Mouse (Mus musculus) midbrain, postnatal 0 days (tissue): Measurements from ENCODE around the gene Gm49380. TPM values are rescaled to one million over a fixed set of nuclear protein-coding genes. Genes with fewer than 3 reads are reported as not detected.

Experiments used
- ATAC-seq: fragments of 200-750 bp; cut with Nextera tagmentation; 2 replicates; pipeline ENCODE4 v1.8.0; 2017; ENCODE audit warnings: moderate number of reproducible peaks, mild to moderate bottlenecking, moderate TSS enrichment, moderate library complexity; ENCODE audit not compliant: low FRiP score
- DNase-seq: peaks from one replicate; pipeline ENCODE4 v3.0.0-alpha.2; 2015; ENCODE audit warnings: low spot score
- H3K27ac ChIP-seq: fragments of 300-500 bp; sonication (generic); 2 replicates; pipeline ENCODE4 v1.5.1; 2014; ENCODE audit warnings: low read depth, mild to moderate bottlenecking, low read length, mixed read lengths
- H3K27me3 ChIP-seq: fragments of 300-500 bp; sonication (generic); 2 replicates; pipeline ENCODE4 v1.6.1; 2014; ENCODE audit warnings: low read length, control low read depth, mixed read lengths; ENCODE audit not compliant: insufficient read depth
- H3K36me3 ChIP-seq: fragments of 300-500 bp; sonication (generic); 2 replicates; pipeline ENCODE4 v1.6.1; 2014; ENCODE audit warnings: low read length, control low read depth, mixed read lengths; ENCODE audit not compliant: insufficient read depth
- H3K4me1 ChIP-seq: fragments of 300-500 bp; sonication (generic); 2 replicates; pipeline ENCODE4 v1.6.1; 2014; ENCODE audit warnings: mild to moderate bottlenecking, control low read depth, antibody characterized with exemption, low read length, mixed read lengths; ENCODE audit not compliant: insufficient read depth
- H3K4me2 ChIP-seq: fragments of 300-500 bp; sonication (generic); 2 replicates; pipeline ENCODE4 v1.6.1; 2014; ENCODE audit warnings: low read depth, mild to moderate bottlenecking, low read length, mixed read lengths; ENCODE audit not compliant: poor library complexity, severe bottlenecking
- H3K4me3 ChIP-seq: fragments of 300-500 bp; sonication (generic); 2 replicates; pipeline ENCODE4 v1.5.1; 2014; ENCODE audit warnings: low read depth, mild to moderate bottlenecking, low read length, moderate library complexity
- H3K9ac ChIP-seq: fragments of 300-500 bp; sonication (generic); replicated peaks from 2 replicates; pipeline ENCODE4 v1.6.1; 2014; ENCODE audit warnings: mild to moderate bottlenecking, low read length, moderate library complexity, mixed read lengths; ENCODE audit not compliant: poor library complexity, severe bottlenecking
- H3K9me3 ChIP-seq: fragments of 300-500 bp; sonication (generic); 2 replicates; pipeline ENCODE4 v1.6.1; 2016; ENCODE audit warnings: low read length, control low read depth
- CTCF ChIP-seq: IDR thresholded peaks from 2 replicates; pipeline ENCODE4 v1.5.1; 2016; ENCODE audit warnings: antibody characterized with exemption, mild to moderate bottlenecking
- WGBS: fragments of 180-500 bp; shearing (Covaris S2); extraction: QIAGEN DNeasy Blood & Tissue Kit; methylation state at CpG from one replicate; pipeline ENCODE4 v1.1.7; 2014; 5-methylcytosine and 5-hydroxymethylcytosine counted together
- polyA plus RNA-seq: library from polyadenylated mRNA; unstranded; fragments of >200 nt; fragmentation: Nextera tagmentation; extraction: Ambion mirVana; gene quantifications from 2 replicates; pipeline ENCODE4 v1.2.1, GENCODE M21; 2015
- total RNA-seq: library from RNA; depleted of rRNA; stranded (reverse); fragments of >200 nt; gene quantifications from 2 replicates; pipeline ENCODE4 v1.2.3, GENCODE M21; 2014

Gm49380 gene
- total and polyA plus RNA-seq, 2 experiments from 2014 or later = 0.07 TPM; not detected in 1

DNA sequence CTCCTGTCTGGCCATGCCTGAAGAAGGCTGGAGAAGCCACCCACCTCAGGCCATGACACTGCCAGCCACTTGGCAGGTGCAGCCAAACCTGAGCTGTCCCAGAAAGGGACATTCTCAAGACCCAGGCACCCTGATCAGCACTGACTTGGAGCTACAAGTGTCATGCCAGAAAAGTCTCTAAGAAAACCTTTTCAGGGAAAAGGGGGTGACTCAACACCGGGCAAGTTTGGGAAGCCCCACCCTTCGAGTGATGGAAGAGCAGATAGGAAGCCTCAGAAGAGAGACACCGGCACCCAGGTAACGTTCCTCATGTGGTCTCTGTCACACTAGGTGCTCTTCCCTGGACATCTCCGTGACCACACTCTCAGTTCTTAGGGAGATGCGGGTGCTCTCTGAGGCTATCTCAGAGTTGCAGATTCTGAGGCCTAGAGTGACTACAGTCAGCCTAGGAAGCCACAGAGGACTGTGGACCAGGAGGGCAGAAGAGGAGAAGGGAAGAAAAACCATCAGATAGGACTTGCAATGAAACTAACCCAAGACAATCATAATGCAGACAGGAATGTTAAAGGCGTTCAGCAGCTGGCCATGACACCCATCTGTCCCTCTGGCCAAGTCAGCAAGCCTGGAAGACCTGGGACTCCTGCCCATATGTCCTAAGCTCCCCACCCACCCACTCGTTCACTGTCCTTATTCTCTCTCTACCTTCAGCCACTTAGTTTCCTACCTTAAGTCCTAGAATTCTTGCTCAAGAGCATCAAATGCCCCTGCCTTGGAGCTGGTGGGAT, 63.7 kb downstream of the Gm49380 start:
- H3K4me3 ChIP-seq = no peak overlapping the region
- H3K9me3 ChIP-seq = no peaks in the 10 kb centered on the region
- H3K36me3 ChIP-seq = no peaks in the 10 kb centered on the region
- no peak overlapping the region for H3K4me2 ChIP-seq
- H3K27ac ChIP-seq = no peak overlapping the region
- no peak for TF ChIP-seq CTCF
- ATAC-seq (no peak), DNase-seq (no peak)
- WGBS = 88% methylated on average over 8 of the region's 8 CpGs
- no peak overlapping the region for H3K9ac ChIP-seq
- peaks cover 8% of the 10 kb centered on the region for H3K27me3 ChIP-seq
- H3K4me1 ChIP-seq = no peaks in the 10 kb centered on the region

DNA sequence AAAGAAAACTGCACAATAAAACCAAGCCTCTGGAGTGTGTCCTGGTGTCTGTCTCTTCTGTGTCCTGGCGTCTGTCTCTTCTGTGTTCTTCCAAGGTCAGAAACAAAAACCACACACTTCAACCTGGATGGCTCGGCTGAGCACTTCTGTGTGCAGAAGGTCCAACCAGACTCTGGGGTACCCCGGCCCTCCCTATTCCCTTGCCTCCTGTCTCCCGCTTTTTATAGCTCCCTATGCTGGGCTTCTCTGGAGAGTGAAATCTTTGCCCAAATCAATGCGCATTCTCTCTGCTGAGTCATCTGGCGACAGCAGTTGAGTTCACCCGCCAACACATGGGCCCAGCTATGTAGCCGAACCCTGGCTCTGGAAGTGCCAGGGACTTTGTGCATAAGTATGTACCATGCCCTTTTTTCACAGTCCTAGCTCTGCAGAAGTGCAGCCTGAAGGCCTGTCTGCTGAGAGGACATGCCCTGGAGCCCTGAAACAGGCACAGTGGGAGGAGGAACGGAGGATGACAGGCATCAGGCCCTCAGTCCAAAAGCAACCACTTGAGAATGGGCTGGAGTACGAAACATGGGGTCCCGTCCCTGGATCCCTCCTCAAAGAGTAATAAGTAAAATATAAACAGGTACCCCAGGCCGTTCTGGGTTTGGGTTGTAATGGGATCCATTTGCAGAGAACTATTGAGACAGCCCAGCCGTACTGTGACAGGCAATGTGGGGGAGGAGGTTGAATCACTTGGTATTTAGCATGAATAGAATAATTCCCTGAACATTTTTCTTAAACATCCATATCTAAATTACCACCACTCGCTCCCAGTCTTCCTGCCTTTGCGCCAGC, 64.5 kb downstream of the Gm49380 start:
- TF ChIP-seq CTCF = no peak
- Histone ChIP-seq H3K27ac (no peak overlapping the region), H3K9ac (no peak overlapping the region), H3K4me2 (no peak overlapping the region), H3K9me3 (no peaks in the 10 kb centered on the region), H3K27me3 (peaks cover 12% of the 10 kb centered on the region), H3K4me1 (peaks cover under 1% of the 10 kb centered on the region; the same call in 1 of the 2 replicates), H3K36me3 (no peaks in the 10 kb centered on the region), H3K4me3 (no peak overlapping the region)
- ATAC-seq (no peak), DNase-seq (no peak)
- WGBS = 81% methylated on average over 15 of the region's 15 CpGs

DNA sequence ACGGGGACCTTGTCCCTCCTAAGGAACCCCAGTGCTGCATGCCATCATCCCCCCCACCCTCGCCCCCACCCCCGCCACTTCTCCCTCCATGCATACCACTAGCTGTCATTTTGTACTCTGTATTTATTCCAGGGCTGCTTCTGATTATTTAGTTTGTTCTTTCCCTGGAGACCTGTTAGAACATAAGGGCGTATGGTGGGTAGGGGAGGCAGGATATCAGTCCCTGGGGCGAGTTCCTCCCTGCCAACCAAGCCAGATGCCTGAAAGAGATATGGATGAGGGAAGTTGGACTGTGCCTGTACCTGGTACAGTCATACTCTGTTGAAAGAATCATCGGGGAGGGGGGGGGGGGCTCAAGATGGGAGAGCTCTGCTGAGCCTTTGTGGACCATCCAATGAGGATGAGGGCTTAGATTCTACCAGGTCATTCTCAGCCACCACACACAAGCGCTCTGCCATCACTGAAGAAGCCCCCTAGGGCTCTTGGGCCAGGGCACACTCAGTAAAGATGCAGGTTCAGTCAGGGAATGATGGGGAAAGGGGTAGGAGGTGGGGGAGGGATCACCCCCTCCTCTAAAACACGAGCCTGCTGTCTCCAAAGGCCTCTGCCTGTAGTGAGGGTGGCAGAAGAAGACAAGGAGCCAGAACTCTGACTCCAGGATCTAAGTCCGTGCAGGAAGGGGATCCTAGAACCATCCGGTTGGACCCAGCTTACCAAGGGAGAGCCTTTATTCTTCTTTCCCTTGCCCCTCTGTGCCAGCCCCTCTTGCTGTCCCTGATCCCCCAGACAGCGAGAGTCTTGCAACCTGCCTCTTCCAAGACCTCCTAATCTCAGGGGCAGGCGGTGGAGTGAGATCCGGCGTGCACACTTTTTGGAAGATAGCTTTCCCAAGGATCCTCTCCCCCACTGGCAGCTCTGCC, 65.5 kb downstream of the Gm49380 start:
- no peak for TF ChIP-seq CTCF
- H3K27me3 ChIP-seq = peaks cover 12% of the 10 kb centered on the region

DNA sequence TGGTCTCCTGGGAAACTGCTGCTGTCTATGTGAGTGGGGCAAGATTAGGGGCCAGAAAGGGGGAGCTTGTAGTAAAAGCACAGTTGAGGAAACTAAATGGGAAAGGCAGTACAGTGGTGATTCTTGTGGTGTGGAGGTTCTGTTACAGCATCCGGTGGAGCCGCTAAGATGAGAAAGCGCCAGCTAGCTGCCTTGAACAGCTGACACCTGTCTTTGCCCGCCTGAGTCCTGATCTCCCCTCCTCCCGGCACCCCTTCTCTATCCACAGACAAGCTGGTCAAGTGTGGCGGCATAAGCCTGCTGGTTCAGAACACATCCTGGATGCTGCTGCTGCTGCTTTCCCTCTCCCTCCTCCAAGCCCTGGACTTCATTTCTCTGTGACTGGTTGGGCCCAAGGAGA, 66.2 kb downstream of the Gm49380 start:
- no peak for ATAC-seq
- Histone ChIP-seq H3K27ac (no peak overlapping the region), H3K9me3 (no peaks in the 10 kb centered on the region), H3K4me3 (no peak overlapping the region), H3K4me1 (peaks cover 4% of the 10 kb centered on the region; the same call in 1 of the 2 replicates), H3K27me3 (peaks cover 12% of the 10 kb centered on the region), H3K9ac (no peak overlapping the region), H3K36me3 (no peaks in the 10 kb centered on the region), H3K4me2 (no peak overlapping the region)
- 64% methylated on average over 6 of the region's 6 CpGs for WGBS
- TF ChIP-seq CTCF = no peak
- DNase-seq = no peak

More for the DNA sequence above, 65.5 kb downstream of the Gm49380 start:
- peaks cover 4% of the 10 kb centered on the region; the same call in 1 of the 2 replicates for H3K4me1 ChIP-seq
- no peak overlapping the region for H3K27ac ChIP-seq
- H3K4me3 ChIP-seq = no peak overlapping the region
- no peaks in the 10 kb centered on the region for H3K36me3 ChIP-seq
- DNase-seq = no peak
- WGBS = 84% methylated on average over 14 of the region's 14 CpGs
- no peak overlapping the region for H3K4me2 ChIP-seq
- no peaks in the 10 kb centered on the region for H3K9me3 ChIP-seq
- ATAC-seq = no peak
- H3K9ac ChIP-seq = no peak overlapping the region

DNA sequence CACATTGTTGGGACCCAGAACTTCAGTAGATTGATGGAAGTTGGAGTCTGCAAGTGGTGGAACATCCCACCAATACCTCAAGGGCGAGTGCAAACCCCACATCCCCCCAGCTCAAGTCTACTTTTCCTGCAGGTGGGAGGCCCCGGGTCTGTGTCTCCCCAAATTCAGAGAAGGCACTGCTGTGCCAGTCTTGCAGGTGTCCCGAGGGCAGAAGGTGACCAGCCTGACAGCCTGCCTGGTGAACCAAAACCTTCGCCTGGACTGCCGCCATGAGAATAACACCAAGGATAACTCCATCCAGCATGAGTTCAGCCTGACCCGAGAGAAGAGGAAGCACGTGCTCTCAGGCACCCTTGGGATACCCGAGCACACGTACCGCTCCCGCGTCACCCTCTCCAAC, 66.9 kb downstream of the Gm49380 start:
- no peak for TF ChIP-seq CTCF
- Histone ChIP-seq H3K4me2 (no peak overlapping the region), H3K27me3 (peaks cover 12% of the 10 kb centered on the region), H3K9me3 (no peaks in the 10 kb centered on the region), H3K4me1 (peaks cover 4% of the 10 kb centered on the region; the same call in 1 of the 2 replicates), H3K27ac (no peak overlapping the region), H3K36me3 (no peaks in the 10 kb centered on the region), H3K4me3 (no peak overlapping the region), H3K9ac (no peak overlapping the region)
- WGBS = 89% methylated on average over 12 of the region's 12 CpGs
- no peak for DNase-seq
- no peak for ATAC-seq
